Mouse (Mus musculus): ENCODE results near the gene Mau2.
"Not testable (repeated sequence)": the region's sequence is repeated elsewhere in the genome, so short reads cannot be mapped to it uniquely, and the experiment has no call there.

The Mau2 gene

DNA sequence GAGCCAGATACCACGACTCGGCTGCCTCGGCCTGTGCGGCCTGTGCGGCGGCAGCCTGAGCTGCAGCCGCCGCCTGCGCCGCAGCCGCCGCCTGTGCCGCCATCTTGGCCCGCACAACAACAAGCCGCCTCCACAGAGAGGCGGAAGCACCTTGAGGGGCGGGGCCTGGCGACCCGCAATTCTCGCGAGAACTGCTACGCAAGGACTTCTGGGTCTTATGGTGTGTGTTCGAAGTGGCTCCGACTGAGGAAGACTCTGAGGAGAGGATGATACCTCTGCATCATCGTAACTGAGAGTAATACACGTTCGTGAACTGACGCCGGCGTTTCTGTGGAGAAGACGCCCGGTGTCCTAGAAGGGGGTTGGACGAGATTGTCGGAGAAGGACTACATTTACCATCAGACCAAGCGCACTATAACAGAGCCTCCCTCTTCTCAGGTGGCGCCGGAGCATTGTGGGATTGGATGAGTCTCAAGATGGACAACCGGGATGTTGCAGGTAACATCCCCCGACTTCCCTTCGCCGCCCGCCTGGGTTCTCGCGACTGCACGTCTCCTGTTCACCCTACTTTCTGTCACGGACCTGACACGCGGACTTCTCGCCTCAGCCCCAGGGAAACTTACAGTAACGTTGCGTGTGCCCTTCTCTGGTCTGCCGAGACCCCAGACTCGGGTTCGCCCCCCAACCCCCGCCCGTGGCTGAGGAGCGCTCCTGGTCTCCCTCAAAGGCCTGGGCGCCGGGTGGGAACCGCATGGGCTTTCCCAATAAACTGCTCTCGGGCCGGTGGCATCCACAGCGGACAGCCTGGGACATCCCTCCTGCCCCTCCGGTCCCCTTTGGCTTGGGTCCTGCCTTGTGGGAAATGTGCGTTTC is at the start of gene Mau2, which contains the start of gene Sugp1:
Gene Mau2, minus strand, starts transcription at position 152 of the 873 bp plus-strand sequence.
Gene Sugp1, plus strand, starts transcription at position 231 of the 873 bp plus-strand sequence.
- DNase-seq (ENCODE audit: inconsistent age in 2 of 2, low spot score in 1 of 2): peak; percentile 97 to 99

DNA sequence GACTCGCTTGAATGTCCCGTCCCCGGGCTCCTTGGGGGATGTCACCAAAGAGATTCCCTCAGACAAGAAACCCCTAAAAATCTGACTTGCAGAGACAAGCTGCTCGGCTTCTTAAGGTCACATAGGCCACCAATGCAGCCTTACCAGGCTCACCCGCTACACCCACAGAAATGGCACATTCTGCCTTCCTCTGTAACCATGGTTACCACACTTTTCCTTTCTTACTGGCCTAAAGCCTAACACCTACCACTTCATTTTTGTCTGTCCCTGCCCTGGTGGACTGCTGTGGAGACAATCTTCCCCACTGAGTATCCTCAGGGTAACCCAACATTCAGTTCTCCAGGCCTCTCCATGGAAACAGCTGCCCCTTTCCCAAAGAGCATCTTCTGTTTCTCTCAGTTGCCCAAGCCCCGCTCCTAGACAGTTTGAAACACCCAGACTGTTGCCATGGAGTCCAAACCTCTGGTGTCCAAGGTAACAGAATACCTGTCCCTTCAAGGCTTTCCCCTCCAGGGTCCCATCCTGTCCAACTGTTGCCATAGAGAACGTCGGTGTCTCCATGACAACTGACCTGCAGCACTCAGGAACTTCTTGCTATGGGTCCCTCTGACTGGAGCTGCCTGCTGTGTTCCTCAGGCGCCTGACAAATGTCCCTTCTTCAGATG is 46.9 kb upstream of the Mau2 start:
- DNase-seq (ENCODE audit: inconsistent age in 2 of 2, low spot score in 1 of 2): no peak

DNA sequence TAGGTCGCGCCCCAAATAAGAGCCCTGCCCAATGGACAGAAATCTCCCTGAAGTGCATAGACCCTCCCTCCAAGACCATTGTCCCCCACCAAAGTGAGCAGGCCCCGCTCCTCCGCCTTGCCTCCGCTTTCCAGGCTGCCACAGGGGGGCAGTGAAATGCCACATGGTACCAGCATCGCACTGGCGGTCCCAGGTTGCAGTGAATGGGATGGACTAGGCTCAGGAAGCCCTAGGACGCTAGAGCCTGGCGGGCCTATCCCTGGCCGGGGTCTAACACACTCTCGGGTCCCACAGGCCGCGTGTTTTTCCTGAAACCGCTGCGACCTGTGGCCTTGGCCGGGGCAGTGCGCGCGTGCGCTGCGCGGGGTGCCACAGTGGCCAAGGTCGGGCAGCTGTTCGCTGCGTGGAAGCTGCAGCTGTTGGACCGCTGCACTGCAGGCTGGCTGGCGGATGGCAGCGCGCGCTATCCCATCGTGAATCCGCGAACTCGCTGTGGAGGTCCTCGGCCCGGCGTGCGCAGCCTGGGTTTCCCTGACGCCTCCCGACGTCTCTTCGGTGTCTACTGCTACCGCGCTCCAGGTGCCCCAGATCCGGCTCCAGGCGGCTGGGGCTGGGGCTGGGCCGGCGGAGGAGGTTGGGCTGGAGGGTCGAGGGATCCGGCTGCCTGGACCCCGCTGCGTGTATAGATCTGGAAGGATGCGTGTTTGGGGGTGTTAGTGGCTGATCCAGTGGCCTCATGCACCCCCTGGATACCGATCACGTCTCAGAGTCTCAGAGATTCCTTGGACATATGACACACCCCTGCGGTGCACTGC is 45.5 kb upstream of the Mau2 start:
- DNase-seq (ENCODE audit: inconsistent age in 2 of 2, low spot score in 1 of 2): peak; percentile 34 to 73

DNA sequence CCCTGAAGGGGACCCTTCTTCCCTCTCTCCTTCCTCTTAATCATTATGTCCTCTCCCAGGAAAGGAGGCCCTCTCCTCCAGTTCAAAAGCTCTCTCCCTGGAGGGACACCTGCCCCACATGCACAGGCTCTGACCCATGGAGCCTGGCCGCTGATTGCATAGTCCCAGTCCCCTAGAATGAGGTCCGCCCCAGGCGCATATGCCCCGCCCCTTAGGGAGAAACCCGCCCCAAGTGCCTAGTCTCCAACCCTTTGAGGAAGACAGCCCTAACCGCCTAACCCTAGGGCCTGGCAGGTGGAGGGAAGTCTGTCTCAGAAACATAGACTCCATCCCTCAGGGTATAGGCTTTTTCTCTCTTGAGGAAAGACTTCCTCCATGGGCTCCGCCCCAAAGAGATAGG is 44.7 kb upstream of the Mau2 start:
- peak in 1 of 2 experiments; percentile 42 for DNase-seq (ENCODE audit: inconsistent age in 2 of 2, low spot score in 1 of 2)

DNA sequence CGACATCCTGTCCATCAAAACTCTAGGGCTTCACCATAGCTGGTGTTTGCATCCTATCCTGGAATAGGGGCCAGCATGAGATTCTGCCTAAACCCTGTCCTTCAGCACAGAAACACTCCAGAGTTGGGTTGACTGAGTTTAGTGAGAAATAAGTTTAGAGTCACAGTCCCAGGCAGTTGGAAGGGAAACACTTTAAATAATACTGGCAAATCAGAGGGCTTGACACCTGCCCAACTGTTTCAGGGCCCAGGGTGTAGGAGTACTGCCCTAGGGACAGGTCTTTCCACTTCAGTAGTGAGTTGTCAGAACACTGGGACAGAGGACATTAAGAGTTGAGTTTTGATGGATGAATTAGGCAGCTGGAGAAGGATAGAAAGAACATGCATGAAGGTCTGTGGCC is 43.6 kb upstream of the Mau2 start:
- DNase-seq (ENCODE audit: inconsistent age in 2 of 2, low spot score in 1 of 2): no peak

DNA sequence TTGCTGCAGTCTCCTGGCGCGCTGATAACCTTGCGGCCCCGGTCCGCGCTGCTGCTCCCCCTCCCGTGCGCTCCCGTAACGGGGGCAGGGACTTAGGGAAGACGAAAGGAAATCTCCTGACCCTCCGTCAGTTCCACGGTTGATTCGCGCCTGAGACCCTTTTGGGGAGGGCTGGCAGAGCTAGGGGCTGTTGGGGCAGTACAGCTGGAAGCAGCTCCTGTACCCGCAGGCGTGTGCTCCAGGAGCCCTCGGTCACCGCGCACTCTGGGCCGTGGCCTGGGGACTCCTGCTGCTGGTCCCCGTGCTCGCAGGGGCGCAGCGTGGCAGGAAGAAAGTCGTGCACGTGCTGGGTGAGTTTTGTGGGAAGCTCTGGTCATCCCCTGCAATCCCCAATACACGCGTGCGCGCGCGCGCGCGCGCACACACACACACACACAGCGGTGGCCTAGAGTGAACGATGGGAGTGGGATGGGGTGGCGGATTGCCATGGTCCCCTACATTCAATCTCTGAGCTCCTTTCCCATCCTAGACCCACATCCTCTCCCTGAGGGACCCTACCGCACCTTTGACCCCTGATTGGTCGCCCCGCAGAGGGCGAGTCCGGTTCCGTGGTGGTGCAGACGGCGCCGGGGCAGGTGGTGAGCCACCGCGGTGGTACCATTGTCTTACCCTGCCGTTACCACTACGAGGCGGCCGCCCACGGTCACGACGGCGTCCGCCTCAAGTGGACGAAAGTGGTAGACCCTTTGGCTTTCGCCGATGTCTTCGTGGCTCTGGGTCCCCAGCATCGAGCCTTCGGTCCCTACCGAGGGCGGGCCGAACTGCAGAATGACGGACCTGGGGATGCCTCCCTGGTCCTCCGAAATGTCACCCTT is 41.9 kb upstream of the Mau2 start:
- peak in 1 of 2 experiments; percentile 52 for DNase-seq (ENCODE audit: inconsistent age in 2 of 2, low spot score in 1 of 2)

DNA sequence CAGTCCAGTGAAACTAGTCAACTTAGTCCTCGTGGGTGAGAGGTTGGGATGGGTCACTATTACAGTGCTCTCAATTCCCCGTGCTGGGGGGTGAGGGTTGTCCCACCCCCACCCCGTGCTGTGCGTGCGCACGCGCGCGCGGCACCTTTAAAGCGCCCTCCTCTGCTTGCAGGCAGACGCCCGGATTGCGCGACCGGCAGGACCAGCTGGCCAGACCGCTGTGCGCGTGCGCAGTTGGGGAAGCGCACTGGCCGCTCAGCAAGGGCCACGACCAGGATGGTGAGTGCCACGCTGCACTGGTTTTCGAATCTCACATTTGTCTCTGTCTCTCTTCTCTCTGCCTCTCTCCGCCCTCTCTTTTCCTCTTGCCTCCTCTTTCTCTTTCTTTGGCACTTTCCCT is 40.8 kb upstream of the Mau2 start, which contains the start of gene Hapln4:
Gene Hapln4, plus strand, starts transcription at position 173 of the 400 bp plus-strand sequence.
- DNase-seq (ENCODE audit: inconsistent age in 2 of 2, low spot score in 1 of 2): peak; percentile 65 to 76

DNA sequence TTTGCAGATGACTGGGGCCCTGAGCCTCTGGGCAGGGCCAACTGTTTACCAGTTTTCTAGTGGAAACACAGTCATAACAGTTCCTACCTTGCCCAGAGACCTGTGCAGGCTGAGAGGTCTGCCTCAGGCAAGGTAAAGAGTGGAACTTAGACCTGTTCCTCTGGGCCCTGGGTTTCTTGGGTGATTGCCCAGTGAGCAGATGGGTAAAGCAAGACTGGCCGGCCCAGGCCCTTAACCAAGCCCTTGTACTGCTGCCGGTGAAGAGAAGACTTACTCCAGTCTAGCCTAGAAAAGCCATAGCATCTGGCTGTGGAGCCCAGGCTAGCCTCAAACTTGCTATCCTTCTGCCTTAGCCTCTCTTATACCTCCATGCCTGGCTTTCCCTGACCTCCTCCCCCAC is 39.4 kb upstream of the Mau2 start:
- no peak for DNase-seq (ENCODE audit: inconsistent age in 2 of 2, low spot score in 1 of 2)

DNA sequence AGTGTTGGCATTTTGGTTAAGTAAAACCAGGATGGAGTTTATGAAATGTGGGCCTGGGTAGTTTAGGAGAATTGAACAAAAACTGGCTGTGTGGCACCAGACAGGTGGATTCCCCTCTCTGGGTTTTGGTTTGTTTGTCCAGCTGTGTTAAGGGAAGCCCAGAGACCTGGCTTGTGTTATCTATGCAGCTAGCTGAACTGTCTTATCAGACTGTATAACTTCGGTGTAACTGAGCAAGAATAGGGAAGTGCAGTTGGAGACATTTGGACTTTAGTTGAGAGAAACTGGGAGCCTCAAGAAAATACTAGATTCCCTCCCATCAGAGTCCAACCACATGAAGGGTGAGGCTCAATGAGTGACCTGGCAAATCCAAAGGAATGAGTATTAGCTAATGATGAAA is 31.1 kb upstream of the Mau2 start:
- DNase-seq (ENCODE audit: inconsistent age in 2 of 2, low spot score in 1 of 2): no peak

DNA sequence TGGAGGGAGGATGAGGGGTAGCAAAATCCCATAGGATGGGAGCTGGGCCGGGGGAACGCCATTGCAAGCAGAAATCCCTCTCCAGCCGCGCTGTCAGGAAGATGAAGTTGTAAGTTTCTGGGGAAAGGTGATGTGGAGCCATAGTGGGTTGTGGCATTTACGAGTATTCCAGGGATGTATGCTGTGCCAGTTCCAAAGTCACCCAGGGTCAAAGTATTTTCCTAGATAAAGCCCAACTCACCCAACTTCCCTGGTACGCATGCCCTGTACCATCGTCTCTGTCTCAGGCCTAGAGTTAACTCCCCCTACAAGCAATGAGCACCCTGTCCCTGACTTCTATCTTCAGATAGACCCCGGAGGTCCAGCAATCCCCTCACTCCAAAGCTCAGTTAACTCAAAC is 30.6 kb upstream of the Mau2 start:
- no peak for DNase-seq (ENCODE audit: inconsistent age in 2 of 2, low spot score in 1 of 2)

DNA sequence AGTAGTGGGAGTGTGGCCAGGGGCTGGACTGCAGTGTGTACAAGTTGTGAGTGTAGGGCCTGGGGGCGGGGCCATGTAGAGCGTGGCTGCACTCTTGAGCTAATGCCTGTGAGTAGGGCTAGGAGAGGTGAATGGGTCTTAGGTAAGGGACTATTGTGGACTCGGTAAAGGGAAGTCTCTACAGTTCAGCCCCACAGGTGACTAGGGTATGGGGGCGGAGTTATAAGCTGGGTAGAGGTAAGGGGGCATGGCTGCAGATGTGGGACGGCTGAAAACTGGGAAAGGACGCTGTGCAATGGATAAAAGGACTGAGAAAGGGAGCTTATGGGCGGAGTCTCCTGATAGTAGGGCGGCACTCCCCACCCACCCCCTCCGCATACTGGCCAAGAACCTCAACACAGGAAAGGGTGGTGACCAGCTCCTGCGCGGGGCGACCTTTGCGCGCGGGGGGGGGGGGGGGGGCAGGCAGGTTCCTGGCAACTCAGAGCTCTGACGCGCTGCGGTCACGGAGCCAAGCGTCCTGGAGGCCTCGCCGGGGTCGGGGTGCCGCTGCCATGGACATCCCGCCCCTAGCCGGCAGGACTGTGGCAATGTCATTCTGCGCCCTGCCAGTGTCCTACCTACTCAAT is 30.0 kb upstream of the Mau2 start, which contains the start of gene Tm6sf2:
Gene Tm6sf2, plus strand, starts transcription at position 484 of the 629 bp plus-strand sequence.
- peak; percentile 51 to 69 for DNase-seq (ENCODE audit: inconsistent age in 2 of 2, low spot score in 1 of 2)

DNA sequence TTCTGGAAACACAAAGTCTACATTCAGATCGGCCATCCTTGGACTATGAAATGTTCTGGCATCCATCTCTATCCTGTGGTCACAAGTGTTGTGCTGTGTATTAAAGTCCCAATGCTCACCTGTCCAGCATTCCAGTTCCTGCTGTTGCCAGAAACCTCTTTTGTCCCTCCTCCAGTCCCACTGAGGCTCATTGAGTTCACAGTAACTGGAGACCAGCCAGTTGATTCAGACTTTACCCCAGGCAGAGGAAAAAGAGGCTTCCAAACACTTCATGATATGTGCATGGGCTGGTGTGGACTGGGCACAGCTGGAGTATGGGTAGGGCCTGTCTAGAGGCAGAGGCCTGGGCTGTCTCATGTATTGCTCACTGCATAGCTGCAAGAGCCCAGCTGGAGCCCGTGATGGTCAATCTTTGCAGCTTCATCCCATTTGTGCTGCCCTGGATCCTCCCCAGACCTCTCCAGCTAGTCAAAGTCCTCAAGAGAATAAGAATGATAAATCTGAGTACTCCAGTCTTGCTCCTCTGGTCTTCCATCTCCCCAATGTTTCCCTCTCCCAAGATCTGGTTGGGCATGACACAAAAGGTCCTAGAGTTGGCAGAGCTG is 29.4 kb upstream of the Mau2 start:
- peak in 1 of 2 experiments; percentile 26 for DNase-seq (ENCODE audit: inconsistent age in 2 of 2, low spot score in 1 of 2)

DNA sequence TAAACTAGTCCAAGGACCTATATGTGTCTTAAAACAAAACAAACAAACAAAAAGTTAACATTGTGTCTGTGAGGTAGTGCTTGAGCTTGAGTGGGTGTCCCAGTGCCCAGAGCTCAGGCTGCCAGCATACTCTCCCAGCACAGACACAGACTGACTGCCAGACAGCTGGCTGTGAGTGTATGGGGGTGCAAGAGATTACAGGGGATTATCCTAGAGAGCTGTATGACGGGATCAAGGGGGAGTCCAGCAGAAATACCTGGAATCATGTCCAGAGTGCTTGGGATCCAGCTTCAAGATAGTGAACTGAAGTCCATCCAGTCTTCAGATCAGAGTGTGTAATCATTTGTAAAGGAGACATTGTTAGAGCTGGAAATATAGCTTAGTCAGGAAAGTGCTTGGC is 15.2 kb upstream of the Mau2 start:
- no peak for DNase-seq (ENCODE audit: inconsistent age in 2 of 2, low spot score in 1 of 2)

DNA sequence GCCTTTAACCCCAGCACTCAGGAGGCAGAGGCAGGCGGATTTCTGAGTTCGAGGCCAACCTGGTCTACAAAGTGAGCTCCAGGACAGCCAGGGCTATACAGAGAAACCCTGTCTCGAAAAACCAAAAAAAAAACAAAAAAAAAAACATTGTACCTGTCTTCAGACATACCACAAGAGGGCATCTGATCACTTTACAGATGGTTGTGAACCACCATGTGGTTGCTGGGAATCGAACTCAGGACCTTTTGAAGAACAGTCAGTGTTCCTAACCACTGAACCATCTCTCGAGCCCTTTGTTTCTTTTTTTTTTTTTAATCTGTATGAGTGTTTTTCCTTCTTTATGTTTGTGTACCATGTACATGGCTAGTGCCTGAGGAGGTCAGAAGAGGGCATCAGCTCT is 7.9 kb upstream of the Mau2 start:
- DNase-seq (ENCODE audit: inconsistent age in 2 of 2, low spot score in 1 of 2): not testable (repeated sequence)

DNA sequence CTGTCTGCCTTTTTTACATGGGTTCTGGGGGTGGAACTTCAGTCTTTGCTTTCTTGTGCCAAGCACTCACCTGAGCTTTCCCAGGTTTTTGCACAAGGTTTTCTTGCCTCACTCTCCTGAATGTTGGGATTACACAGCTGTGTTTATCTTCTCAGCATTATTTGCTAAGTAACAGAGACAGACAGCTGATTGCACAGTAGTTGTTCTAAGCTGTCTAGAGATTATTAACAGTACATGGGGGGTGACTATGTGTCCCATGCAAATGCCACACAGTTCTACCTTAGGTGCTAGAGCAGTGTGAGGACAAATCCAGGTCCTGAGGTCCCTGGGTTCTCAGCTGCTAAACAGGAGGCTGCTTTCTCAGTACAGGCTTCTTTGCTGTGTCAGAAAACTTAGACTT is 7.1 kb upstream of the Mau2 start:
- no peak for DNase-seq (ENCODE audit: inconsistent age in 2 of 2, low spot score in 1 of 2)

DNA sequence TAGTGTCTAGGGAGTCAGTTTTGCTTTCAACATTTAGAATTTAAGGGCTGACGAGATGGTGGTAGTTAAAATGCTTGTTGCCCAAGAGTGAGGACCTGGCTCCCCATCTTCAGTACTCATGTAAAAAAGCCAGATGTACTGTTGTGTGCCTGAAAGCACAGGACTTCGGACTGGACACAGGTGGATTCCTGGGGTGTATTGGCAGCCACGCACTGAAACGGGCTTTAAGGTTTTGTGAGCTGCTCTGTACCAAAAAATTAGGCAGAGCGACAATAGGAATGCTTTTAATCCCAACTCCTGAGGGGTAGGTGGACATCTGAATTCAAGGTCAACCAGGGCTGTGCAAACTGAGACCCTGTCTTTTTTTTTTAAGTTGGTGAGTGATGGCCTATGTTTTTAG is 1.5 kb upstream of the Mau2 start:
- no peak for DNase-seq (ENCODE audit: inconsistent age in 2 of 2, low spot score in 1 of 2)

DNA sequence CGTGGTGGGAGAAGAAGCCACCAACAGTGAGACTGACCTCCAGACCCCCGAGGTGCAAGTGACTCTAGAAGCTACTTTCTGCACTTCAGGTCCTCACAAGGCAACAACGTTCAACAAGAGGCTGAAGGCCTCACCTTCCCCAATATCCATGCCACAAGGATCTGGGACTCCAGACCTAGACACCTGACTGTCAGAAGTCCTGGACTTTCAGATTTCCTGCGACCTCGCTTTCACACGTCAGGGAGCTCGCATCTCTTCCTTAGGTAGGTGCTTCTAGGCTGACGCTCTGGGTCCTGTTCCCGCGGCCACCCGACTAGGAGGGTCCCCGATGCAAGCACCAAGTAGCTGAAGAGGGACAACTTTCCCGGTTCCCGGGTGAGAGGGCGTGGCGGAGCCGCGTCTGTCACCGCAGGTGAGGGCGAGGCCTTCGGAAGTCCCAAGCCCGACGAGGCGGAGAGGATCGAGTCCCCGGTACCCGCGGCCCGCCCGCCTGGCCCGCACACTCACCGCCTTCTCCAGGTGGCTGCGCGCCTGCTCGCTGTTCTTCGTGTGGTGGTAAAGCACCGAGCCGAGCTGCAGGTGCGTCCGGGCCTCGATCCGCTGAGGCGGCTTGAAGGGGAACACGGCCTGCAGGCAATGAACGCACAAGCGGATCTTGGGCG is 518 bp downstream of the Mau2 start:
- no peak for DNase-seq (ENCODE audit: inconsistent age in 2 of 2, low spot score in 1 of 2)

DNA sequence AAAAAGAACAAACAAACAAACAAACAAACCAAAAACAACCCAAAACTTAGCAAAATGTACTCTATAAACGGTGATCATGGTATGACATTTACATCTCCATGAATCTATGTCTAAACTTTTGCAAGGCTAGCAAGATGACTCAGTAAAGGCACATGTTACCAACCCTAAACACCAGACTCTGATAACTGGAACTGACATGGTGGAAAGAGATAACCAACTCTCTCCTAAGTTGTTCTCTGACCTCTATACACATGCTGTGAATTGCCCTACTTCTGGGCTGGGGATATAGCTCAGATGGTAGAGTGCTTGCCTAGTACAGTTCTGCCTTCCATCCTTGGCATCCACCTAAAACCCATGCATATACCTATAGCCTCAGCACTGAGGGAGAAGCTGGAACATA is 4.5 kb downstream of the Mau2 start:
- no peak for DNase-seq (ENCODE audit: inconsistent age in 2 of 2, low spot score in 1 of 2)

DNA sequence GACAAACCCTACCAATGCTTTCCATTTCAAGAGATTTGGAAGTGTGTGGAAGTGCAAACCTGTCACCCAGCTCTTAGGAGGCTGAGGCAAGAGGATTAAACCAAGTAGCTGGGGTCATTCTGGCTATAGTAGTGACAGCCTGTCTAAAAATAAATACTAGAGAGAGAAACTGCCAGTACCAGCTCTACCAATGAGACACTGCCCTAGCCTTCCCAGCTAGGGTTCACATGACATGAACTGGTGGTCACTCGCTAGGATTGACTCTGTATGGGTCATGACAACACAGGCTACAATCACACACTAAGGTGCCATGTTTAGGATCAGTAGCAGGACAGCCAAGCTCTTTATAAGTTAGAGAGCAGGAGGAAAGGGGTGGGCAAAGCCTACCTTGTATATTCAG is 12.3 kb downstream of the Mau2 start:
- DNase-seq (ENCODE audit: inconsistent age in 2 of 2, low spot score in 1 of 2): no peak

Data from adrenal gland, adult (tissue).